Mouse (Mus musculus): Measurements from ENCODE around the gene Ercc6. TPM values are rescaled to one million over a fixed set of nuclear protein-coding genes. Genes with fewer than 3 reads are reported as not detected.
A peak's percentile ranks its signal among the peaks of the same experiment; 100 is the strongest.

Gene Ercc6
- polyA plus RNA-seq, 1 experiment: 9.4 TPM

GRCm38 (mm10) chr14:32578420-32578819, 65.1 kb downstream of the Ercc6 start:
- Histone ChIP-seq H3K4me3 (ENCODE audit: control insufficient read depth, insufficient read depth, low read length) (no peak overlapping the region), H3K36me3 (ENCODE audit: control insufficient read depth, insufficient read depth, low read length) (peaks cover 19% of the 10 kb centered on the region), H3K27ac (ENCODE audit: control insufficient read depth, insufficient read depth, low read length) (no peak overlapping the region), H3K4me1 (replicated peaks; ENCODE audit: control insufficient read depth, insufficient read depth, low read length) (no peaks in the 10 kb centered on the region), H3K27me3 (ENCODE audit: control insufficient read depth, insufficient read depth, low read length) (no peaks in the 10 kb centered on the region)
- TF ChIP-seq CTCF (IDR thresholded peaks at IDR 0.05; ENCODE audit: borderline replicate concordance, control insufficient read depth, extremely low read depth, insufficient read depth, low read length, poor library complexity) (no peak), POLR2A (IDR thresholded peaks at IDR 0.05; ENCODE audit: control insufficient read depth, extremely low read depth, insufficient read depth, low read length, poor library complexity) (no peak)
- DNase-seq: no peak
- 98% methylated on average over 2 of the region's 2 CpGs for WGBS

- no peaks in the 10 kb centered on the region for H3K36me3 ChIP-seq (ENCODE audit: control insufficient read depth, insufficient read depth, low read length)
- 92% methylated on average over 9 of the region's 9 CpGs for WGBS
- no peak overlapping the region for H3K27ac ChIP-seq (ENCODE audit: control insufficient read depth, insufficient read depth, low read length)
- no peak for DNase-seq
- H3K4me3 ChIP-seq (ENCODE audit: control insufficient read depth, insufficient read depth, low read length): no peak overlapping the region
- no peaks in the 10 kb centered on the region for H3K27me3 ChIP-seq (ENCODE audit: control insufficient read depth, insufficient read depth, low read length)
- no peak for TF ChIP-seq CTCF (IDR thresholded peaks at IDR 0.05; ENCODE audit: borderline replicate concordance, control insufficient read depth, extremely low read depth, insufficient read depth, low read length, poor library complexity)
- TF ChIP-seq POLR2A (IDR thresholded peaks at IDR 0.05; ENCODE audit: control insufficient read depth, extremely low read depth, insufficient read depth, low read length, poor library complexity): no peak
- H3K4me1 ChIP-seq (replicated peaks; ENCODE audit: control insufficient read depth, insufficient read depth, low read length): no peaks in the 10 kb centered on the region
Observed at GRCm38 (mm10) chr14:32583696-32584095, 70.4 kb downstream of the Ercc6 start.

- no peaks in the 10 kb centered on the region for H3K4me1 ChIP-seq (replicated peaks; ENCODE audit: control insufficient read depth, insufficient read depth, low read length)
- TF ChIP-seq CTCF (IDR thresholded peaks at IDR 0.05; ENCODE audit: borderline replicate concordance, control insufficient read depth, extremely low read depth, insufficient read depth, low read length, poor library complexity): no peak
- TF ChIP-seq POLR2A (IDR thresholded peaks at IDR 0.05; ENCODE audit: control insufficient read depth, extremely low read depth, insufficient read depth, low read length, poor library complexity): no peak
- WGBS: 18% methylated on average over 10 of the region's 10 CpGs
- no peak overlapping the region for H3K4me3 ChIP-seq (ENCODE audit: control insufficient read depth, insufficient read depth, low read length)
- peak; percentile 67 for DNase-seq
- no peaks in the 10 kb centered on the region for H3K36me3 ChIP-seq (ENCODE audit: control insufficient read depth, insufficient read depth, low read length)
- H3K27me3 ChIP-seq (ENCODE audit: control insufficient read depth, insufficient read depth, low read length): no peaks in the 10 kb centered on the region
- no peak overlapping the region for H3K27ac ChIP-seq (ENCODE audit: control insufficient read depth, insufficient read depth, low read length)
Observed at GRCm38 (mm10) chr14:32587013-32587784, 73.9 kb downstream of the Ercc6 start.

GRCm38 (mm10) chr14:32590377-32590776, 77.1 kb downstream of the Ercc6 start:
- WGBS: 81% methylated on average over 3 of the region's 3 CpGs
- DNase-seq: no peak
- TF ChIP-seq CTCF (IDR thresholded peaks at IDR 0.05; ENCODE audit: borderline replicate concordance, control insufficient read depth, extremely low read depth, insufficient read depth, low read length, poor library complexity): no peak
- TF ChIP-seq POLR2A (IDR thresholded peaks at IDR 0.05; ENCODE audit: control insufficient read depth, extremely low read depth, insufficient read depth, low read length, poor library complexity): no peak
- no peak overlapping the region for H3K27ac ChIP-seq (ENCODE audit: control insufficient read depth, insufficient read depth, low read length)
- no peaks in the 10 kb centered on the region for H3K27me3 ChIP-seq (ENCODE audit: control insufficient read depth, insufficient read depth, low read length)
- H3K4me1 ChIP-seq (replicated peaks; ENCODE audit: control insufficient read depth, insufficient read depth, low read length): no peaks in the 10 kb centered on the region
- no peak overlapping the region for H3K4me3 ChIP-seq (ENCODE audit: control insufficient read depth, insufficient read depth, low read length)
- H3K36me3 ChIP-seq (ENCODE audit: control insufficient read depth, insufficient read depth, low read length): no peaks in the 10 kb centered on the region

- H3K4me1 ChIP-seq (replicated peaks; ENCODE audit: control insufficient read depth, insufficient read depth, low read length): no peaks in the 10 kb centered on the region
- no peak overlapping the region for H3K27ac ChIP-seq (ENCODE audit: control insufficient read depth, insufficient read depth, low read length)
- no peaks in the 10 kb centered on the region for H3K36me3 ChIP-seq (ENCODE audit: control insufficient read depth, insufficient read depth, low read length)
- peak; percentile 52 for DNase-seq
- no peak overlapping the region for H3K4me3 ChIP-seq (ENCODE audit: control insufficient read depth, insufficient read depth, low read length)
- no peak for TF ChIP-seq POLR2A (IDR thresholded peaks at IDR 0.05; ENCODE audit: control insufficient read depth, extremely low read depth, insufficient read depth, low read length, poor library complexity)
- no peak for TF ChIP-seq CTCF (IDR thresholded peaks at IDR 0.05; ENCODE audit: borderline replicate concordance, control insufficient read depth, extremely low read depth, insufficient read depth, low read length, poor library complexity)
- 5% methylated on average over 78 of the region's 78 CpGs for WGBS
- H3K27me3 ChIP-seq (ENCODE audit: control insufficient read depth, insufficient read depth, low read length): peaks cover 13% of the 10 kb centered on the region
Observed at GRCm38 (mm10) chr14:32597232-32598231, 84.2 kb downstream of the Ercc6 start.

- Histone ChIP-seq H3K36me3 (ENCODE audit: control insufficient read depth, insufficient read depth, low read length) (no peaks in the 10 kb centered on the region), H3K27me3 (ENCODE audit: control insufficient read depth, insufficient read depth, low read length) (peaks cover 13% of the 10 kb centered on the region), H3K4me1 (replicated peaks; ENCODE audit: control insufficient read depth, insufficient read depth, low read length) (no peaks in the 10 kb centered on the region), H3K4me3 (ENCODE audit: control insufficient read depth, insufficient read depth, low read length) (no peak overlapping the region), H3K27ac (ENCODE audit: control insufficient read depth, insufficient read depth, low read length) (no peak overlapping the region)
- no peak for DNase-seq
- TF ChIP-seq CTCF (IDR thresholded peaks at IDR 0.05; ENCODE audit: borderline replicate concordance, control insufficient read depth, extremely low read depth, insufficient read depth, low read length, poor library complexity) (no peak), POLR2A (IDR thresholded peaks at IDR 0.05; ENCODE audit: control insufficient read depth, extremely low read depth, insufficient read depth, low read length, poor library complexity) (no peak)
- 23% methylated on average over 23 of the region's 23 CpGs for WGBS
Observed at GRCm38 (mm10) chr14:32598437-32599219, 85.3 kb downstream of the Ercc6 start.
